Mouse (Mus musculus): ENCODE results near the gene Atf6. TPM values are rescaled to one million over a fixed set of nuclear protein-coding genes. Genes with fewer than 3 reads are reported as not detected.

The Atf6 gene
- polyA plus RNA-seq, 1 experiment from 2014 or later = 10.1 TPM

DNA sequence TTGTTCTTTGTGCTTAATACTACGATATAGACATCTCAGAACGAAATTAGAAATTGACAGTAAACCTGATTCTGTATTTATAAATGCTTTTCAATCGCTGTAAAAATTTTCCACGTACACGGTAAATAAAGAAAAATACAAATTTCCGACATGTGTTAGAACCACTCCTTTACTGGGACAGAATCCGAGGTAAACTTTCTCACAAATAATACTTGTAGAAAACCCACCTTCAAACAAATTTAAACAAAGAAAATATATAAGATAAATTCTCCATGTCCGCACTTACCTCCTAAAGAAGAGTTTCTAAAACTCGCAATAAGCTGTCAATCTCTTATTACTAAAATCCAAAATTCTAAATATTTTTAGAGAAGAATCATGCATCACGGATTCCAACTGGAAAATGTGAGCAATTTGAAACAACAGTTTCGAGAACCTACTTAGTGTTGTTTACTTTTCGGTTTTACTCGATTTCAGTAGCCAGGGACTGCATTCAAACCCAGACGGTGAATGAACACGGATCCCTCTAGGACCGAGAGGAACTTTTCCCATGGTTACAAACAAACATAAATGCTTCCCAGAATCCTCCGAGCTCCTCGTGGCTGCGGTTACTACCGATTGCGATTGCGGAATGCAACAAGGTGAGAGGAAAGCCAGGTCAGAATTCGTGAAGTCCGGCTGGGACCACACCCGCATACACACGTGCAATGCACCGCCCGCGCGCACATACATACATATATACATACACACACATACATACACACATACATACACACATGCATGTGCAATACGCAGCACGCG lies 735 bp upstream of the Atf6 start:
- peak overlapping the region; percentile 64 for H3K27ac ChIP-seq (ENCODE audit: low read length)

DNA sequence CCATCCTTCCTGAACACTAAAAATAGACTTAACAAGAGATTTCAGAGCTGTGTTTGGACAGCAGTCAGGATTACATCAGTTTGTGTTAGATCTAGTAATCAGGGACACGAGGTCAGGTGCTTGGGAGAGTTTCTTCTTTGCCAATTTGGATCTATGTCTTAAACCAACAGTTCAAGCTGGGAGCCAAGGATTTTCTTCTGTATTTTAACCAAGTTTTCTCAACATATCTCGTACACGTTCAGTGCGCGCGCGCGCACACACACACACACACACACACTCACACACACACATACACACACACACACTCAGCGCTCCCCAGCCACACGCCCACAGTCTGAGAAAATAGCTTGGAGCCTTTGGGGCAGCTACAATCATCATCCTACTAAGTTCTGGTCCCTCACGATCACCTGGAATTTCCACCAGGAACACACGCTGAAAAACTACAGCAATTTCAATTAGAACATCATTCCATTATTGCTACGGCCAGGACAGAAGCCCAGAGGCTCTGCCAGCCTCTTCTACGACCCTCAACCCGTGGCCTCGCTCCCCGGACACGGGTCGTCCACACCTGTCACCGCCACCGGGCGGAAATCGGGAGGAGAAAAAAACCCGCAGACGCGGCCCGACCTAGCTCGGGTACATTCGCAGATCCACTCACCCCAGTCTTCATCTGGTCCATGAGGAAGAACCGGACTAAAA lies 430 bp downstream of the Atf6 start:
- Histone ChIP-seq H3K36me3 (ENCODE audit: control insufficient read depth, insufficient read depth) (0 out of 2 replicates have a peak, but pooled peaks cover 2% of the 10 kb centered on the region), H3K27ac (ENCODE audit: low read length) (peak overlapping the region; percentile 64), H3K9ac (ENCODE audit: low read length) (peak overlapping the region; percentile 86), H3K4me2 (ENCODE audit: low read depth, low read length) (peak overlapping the region; percentile 76), H3K9me3 (replicated peaks; ENCODE audit: control insufficient read depth, low read length) (no peaks in the 10 kb centered on the region), H3K4me1 (ENCODE audit: control insufficient read depth, insufficient read depth, low read length) (peaks cover 19% of the 10 kb centered on the region), H3K4me3 (ENCODE audit: low read length) (peak overlapping the region; percentile 82), H3K27me3 (ENCODE audit: control insufficient read depth, insufficient read depth, low read length) (no peaks in the 10 kb centered on the region)
- under 1% methylated on average over 30 of the region's 30 CpGs for WGBS
- ATAC-seq (replicated peaks; ENCODE audit: extremely low read depth, insufficient read depth, low FRiP score) = peak; percentile 29; the same call in 1 of the 2 replicates

More for the DNA sequence above, 735 bp upstream of the Atf6 start:
- no peaks in the 10 kb centered on the region for H3K27me3 ChIP-seq (ENCODE audit: control insufficient read depth, insufficient read depth, low read length)
- ATAC-seq (replicated peaks; ENCODE audit: extremely low read depth, insufficient read depth, low FRiP score) = peak; percentile 81
- H3K9me3 ChIP-seq (replicated peaks; ENCODE audit: control insufficient read depth, low read length) = no peaks in the 10 kb centered on the region
- H3K9ac ChIP-seq (ENCODE audit: low read length) = peak overlapping the region; percentile 86
- peaks cover 17% of the 10 kb centered on the region for H3K4me1 ChIP-seq (ENCODE audit: control insufficient read depth, insufficient read depth, low read length)
- WGBS = under 1% methylated on average over 33 of the region's 33 CpGs
- peaks cover 2% of the 10 kb centered on the region; the same call in 1 of the 2 replicates for H3K36me3 ChIP-seq (ENCODE audit: control insufficient read depth, insufficient read depth)
- H3K4me2 ChIP-seq (ENCODE audit: low read depth, low read length) = peak overlapping the region; percentile 76
- H3K4me3 ChIP-seq (ENCODE audit: low read length) = peak overlapping the region; percentile 82

DNA sequence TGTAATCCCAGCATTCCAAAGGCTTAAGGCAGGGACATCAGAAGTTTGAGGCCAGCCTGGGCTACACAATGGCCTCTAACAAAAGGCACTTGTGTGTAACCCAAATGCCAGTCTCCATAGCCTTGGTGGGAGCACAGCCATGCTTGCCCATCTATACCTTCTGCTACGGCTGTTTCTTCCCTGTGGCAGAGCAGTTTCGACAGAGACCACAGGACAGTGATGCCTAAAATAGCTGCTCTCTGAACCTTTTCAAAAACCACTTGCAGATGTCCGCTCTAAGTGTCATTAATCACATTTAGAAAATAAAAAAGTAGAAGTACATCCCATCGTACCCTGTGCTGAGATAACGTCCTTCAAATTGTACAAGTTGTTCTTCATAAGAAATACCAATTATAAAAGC lies 2.2 kb downstream of the Atf6 start:
- H3K4me2 ChIP-seq (ENCODE audit: low read depth, low read length) = peak overlapping the region; percentile 12; the same call in 1 of the 2 replicates

DNA sequence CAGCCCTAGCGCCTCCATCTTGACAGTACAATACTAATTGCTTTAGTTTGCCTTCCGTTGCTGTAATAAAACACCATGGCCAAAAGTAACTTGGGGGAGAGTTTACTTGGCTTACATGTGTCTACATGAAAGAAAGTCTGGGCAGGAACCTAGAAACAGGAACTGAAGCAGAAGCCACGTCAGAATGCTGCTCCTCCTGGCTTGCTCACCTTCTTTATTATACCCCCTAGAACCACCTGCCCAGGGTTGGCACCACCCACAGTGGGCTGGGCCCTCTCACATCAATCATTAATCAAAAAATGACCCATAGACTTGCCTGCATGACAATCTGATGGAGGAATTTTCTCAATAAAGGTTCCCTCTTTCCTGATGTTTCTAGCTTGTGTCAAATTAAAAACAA lies 2.8 kb downstream of the Atf6 start:
- no peak for ATAC-seq (replicated peaks; ENCODE audit: extremely low read depth, insufficient read depth, low FRiP score)
- H3K4me2 ChIP-seq (ENCODE audit: low read depth, low read length) = no peak overlapping the region
- no peak overlapping the region for H3K9ac ChIP-seq (ENCODE audit: low read length)
- no peak overlapping the region for H3K4me3 ChIP-seq (ENCODE audit: low read length)
- H3K36me3 ChIP-seq (ENCODE audit: control insufficient read depth, insufficient read depth) = no peaks in the 10 kb centered on the region
- H3K4me1 ChIP-seq (ENCODE audit: control insufficient read depth, insufficient read depth, low read length) = peaks cover 23% of the 10 kb centered on the region
- H3K9me3 ChIP-seq (replicated peaks; ENCODE audit: control insufficient read depth, low read length) = no peaks in the 10 kb centered on the region
- WGBS = 83% methylated on average over 3 of the region's 3 CpGs
- no peak overlapping the region for H3K27ac ChIP-seq (ENCODE audit: low read length)
- H3K27me3 ChIP-seq (ENCODE audit: control insufficient read depth, insufficient read depth, low read length) = no peaks in the 10 kb centered on the region

More for the DNA sequence above, 2.2 kb downstream of the Atf6 start:
- H3K27me3 ChIP-seq (ENCODE audit: control insufficient read depth, insufficient read depth, low read length) = no peaks in the 10 kb centered on the region
- peaks cover 23% of the 10 kb centered on the region for H3K4me1 ChIP-seq (ENCODE audit: control insufficient read depth, insufficient read depth, low read length)
- H3K9ac ChIP-seq (ENCODE audit: low read length) = no peak overlapping the region
- WGBS = 42% methylated on average over 5 of the region's 5 CpGs
- H3K27ac ChIP-seq (ENCODE audit: low read length) = peak overlapping the region; percentile 8; the same call in 1 of the 2 replicates
- ATAC-seq (replicated peaks; ENCODE audit: extremely low read depth, insufficient read depth, low FRiP score) = no peak
- H3K9me3 ChIP-seq (replicated peaks; ENCODE audit: control insufficient read depth, low read length) = no peaks in the 10 kb centered on the region
- no peak overlapping the region for H3K4me3 ChIP-seq (ENCODE audit: low read length)
- H3K36me3 ChIP-seq (ENCODE audit: control insufficient read depth, insufficient read depth) = no peaks in the 10 kb centered on the region

DNA sequence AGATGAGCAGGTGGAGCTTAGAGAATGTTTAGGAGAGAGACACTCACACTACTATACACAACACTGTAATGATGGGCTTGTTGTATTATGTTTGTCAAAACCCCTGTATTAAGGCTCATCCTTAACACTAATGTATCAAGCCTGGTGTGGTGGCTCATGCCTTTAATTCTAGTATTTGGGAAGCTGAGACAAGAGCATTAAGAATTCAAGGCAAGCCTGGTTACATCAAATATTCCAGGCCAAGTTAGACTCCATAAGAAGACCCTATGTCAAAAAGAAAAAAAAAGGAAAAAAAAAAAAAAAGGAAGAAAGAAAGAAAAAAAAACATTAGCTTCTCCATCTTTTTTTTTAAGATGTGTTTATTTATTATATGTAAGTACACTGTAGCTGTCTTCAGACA lies 3.3 kb downstream of the Atf6 start:
- H3K9ac ChIP-seq (ENCODE audit: low read length) = no peak overlapping the region
- no peak overlapping the region for H3K4me2 ChIP-seq (ENCODE audit: low read depth, low read length)
- no peaks in the 10 kb centered on the region for H3K36me3 ChIP-seq (ENCODE audit: control insufficient read depth, insufficient read depth)
- ATAC-seq (replicated peaks; ENCODE audit: extremely low read depth, insufficient read depth, low FRiP score) = no peak
- H3K4me3 ChIP-seq (ENCODE audit: low read length) = no peak overlapping the region
- no peaks in the 10 kb centered on the region for H3K27me3 ChIP-seq (ENCODE audit: control insufficient read depth, insufficient read depth, low read length)
- H3K27ac ChIP-seq (ENCODE audit: low read length) = no peak overlapping the region
- H3K4me1 ChIP-seq (ENCODE audit: control insufficient read depth, insufficient read depth, low read length) = peaks cover 23% of the 10 kb centered on the region
- no peaks in the 10 kb centered on the region for H3K9me3 ChIP-seq (replicated peaks; ENCODE audit: control insufficient read depth, low read length)

DNA sequence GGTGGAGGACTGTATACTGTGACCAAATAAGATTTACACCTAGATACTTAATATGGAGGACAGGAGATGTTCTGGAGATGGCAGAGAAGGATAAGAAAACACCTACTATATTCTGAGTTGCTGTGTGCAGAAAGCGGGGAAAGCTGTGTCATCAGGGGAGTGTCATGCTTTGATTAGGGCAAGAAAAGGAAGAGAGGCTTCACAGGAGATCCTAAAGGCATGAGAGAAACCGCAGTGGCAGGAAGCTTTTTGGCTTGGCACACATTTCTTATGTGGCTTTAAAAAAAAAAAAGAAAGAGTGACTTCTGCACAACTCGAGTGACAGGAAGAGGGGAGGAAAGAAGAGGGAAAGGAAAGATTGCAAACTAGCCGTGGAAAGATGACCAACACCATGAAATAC lies 4.5 kb downstream of the Atf6 start:
- no peaks in the 10 kb centered on the region for H3K36me3 ChIP-seq (ENCODE audit: control insufficient read depth, insufficient read depth)
- peaks cover 21% of the 10 kb centered on the region for H3K4me1 ChIP-seq (ENCODE audit: control insufficient read depth, insufficient read depth, low read length)
- peak overlapping the region; percentile 9; the same call in 1 of the 2 replicates for H3K27ac ChIP-seq (ENCODE audit: low read length)
- ATAC-seq (replicated peaks; ENCODE audit: extremely low read depth, insufficient read depth, low FRiP score) = no peak
- H3K9ac ChIP-seq (ENCODE audit: low read length) = no peak overlapping the region
- H3K4me3 ChIP-seq (ENCODE audit: low read length) = no peak overlapping the region
- no peak overlapping the region for H3K4me2 ChIP-seq (ENCODE audit: low read depth, low read length)
- no peaks in the 10 kb centered on the region for H3K27me3 ChIP-seq (ENCODE audit: control insufficient read depth, insufficient read depth, low read length)
- 39% methylated on average over 4 of the region's 4 CpGs for WGBS
- H3K9me3 ChIP-seq (replicated peaks; ENCODE audit: control insufficient read depth, low read length) = no peaks in the 10 kb centered on the region

DNA sequence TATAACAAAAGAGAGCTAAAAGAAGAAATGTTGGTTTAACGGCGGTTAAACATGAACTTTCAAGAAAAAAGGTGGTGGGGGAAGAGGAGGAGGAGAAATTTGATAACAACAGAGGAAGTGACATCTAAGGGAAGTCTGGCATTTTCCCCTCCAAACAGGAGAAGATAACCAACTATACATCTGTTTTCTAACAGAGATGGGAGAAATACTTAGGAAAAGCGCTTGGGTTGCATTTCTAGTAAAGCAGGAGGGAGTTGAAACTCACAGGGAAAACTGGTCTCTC lies 5.2 kb downstream of the Atf6 start:
- no peak for ATAC-seq (replicated peaks; ENCODE audit: extremely low read depth, insufficient read depth, low FRiP score)
- Histone ChIP-seq H3K4me1 (ENCODE audit: control insufficient read depth, insufficient read depth, low read length) (peaks cover 21% of the 10 kb centered on the region), H3K4me3 (ENCODE audit: low read length) (no peak overlapping the region), H3K36me3 (ENCODE audit: control insufficient read depth, insufficient read depth) (no peaks in the 10 kb centered on the region), H3K27me3 (ENCODE audit: control insufficient read depth, insufficient read depth, low read length) (no peaks in the 10 kb centered on the region), H3K27ac (ENCODE audit: low read length) (no peak overlapping the region), H3K9me3 (replicated peaks; ENCODE audit: control insufficient read depth, low read length) (no peaks in the 10 kb centered on the region), H3K4me2 (ENCODE audit: low read depth, low read length) (no peak overlapping the region), H3K9ac (ENCODE audit: low read length) (no peak overlapping the region)
- 49% methylated on average over 3 of the region's 3 CpGs for WGBS

DNA sequence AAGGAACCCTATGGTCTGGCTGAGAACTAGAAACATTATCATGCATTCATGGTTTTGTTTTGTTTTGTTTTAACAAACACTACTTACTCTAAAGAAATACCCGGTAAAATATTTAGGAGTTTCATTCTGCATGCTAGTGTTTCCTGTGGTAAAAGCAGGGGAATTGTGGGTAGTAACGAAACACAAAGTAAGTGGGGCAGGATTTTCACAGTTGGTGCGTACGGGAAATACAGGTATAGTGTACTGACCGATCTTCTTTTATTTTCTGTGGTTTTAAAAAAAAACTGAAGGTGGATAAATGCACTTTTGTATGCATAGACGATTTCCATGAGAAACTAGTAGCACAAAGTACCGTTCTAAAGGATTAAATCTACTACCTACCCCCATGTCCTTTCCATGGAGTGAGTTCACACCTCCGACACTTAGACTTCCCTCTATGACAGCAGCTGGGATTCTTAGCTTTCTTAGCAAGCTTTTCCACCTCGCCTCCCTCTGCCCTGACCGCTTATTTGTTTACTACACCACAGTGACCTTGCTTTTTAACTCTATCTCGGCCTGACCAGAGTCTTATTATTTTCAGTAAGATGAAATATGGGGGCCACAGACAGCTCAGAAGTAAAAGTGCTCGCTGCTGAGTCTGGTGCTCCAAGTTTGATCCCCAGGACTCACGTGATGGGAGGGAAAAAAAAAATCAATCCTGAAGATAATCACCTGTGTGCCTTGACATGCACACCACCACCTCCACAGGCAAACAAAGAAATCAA lies 5.7 kb downstream of the Atf6 start:
- Histone ChIP-seq H3K9me3 (replicated peaks; ENCODE audit: control insufficient read depth, low read length) (no peaks in the 10 kb centered on the region), H3K27ac (ENCODE audit: low read length) (no peak overlapping the region), H3K27me3 (ENCODE audit: control insufficient read depth, insufficient read depth, low read length) (no peaks in the 10 kb centered on the region), H3K4me2 (ENCODE audit: low read depth, low read length) (no peak overlapping the region), H3K4me3 (ENCODE audit: low read length) (no peak overlapping the region), H3K36me3 (ENCODE audit: control insufficient read depth, insufficient read depth) (no peaks in the 10 kb centered on the region), H3K9ac (ENCODE audit: low read length) (no peak overlapping the region), H3K4me1 (ENCODE audit: control insufficient read depth, insufficient read depth, low read length) (peaks cover 19% of the 10 kb centered on the region)
- no peak for ATAC-seq (replicated peaks; ENCODE audit: extremely low read depth, insufficient read depth, low FRiP score)
- 70% methylated on average over 13 of the region's 13 CpGs for WGBS

DNA sequence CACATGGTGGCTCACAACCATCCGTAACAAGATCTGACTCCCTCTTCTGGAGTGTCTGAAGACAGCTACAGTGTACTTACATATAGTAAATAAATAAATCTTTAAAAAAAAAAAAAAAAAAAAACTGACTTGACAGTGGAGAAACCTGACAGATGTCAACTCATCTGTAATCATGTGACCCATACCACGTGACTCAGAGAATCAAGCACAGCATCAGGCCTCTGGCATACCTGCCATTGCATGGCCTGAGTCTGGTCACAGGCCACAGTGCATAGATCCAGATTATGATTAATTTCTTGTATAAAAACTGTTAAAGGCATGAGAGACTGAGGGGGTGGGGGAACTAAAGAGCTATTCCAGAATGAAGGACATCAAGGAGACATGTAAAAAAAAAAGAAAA lies 8.7 kb downstream of the Atf6 start:
- H3K4me3 ChIP-seq (ENCODE audit: low read length) = no peak overlapping the region
- no peaks in the 10 kb centered on the region for H3K27me3 ChIP-seq (ENCODE audit: control insufficient read depth, insufficient read depth, low read length)
- no peak overlapping the region for H3K4me2 ChIP-seq (ENCODE audit: low read depth, low read length)
- no peak overlapping the region for H3K9ac ChIP-seq (ENCODE audit: low read length)
- H3K36me3 ChIP-seq (ENCODE audit: control insufficient read depth, insufficient read depth) = no peaks in the 10 kb centered on the region
- ATAC-seq (replicated peaks; ENCODE audit: extremely low read depth, insufficient read depth, low FRiP score) = no peak
- WGBS = 80% methylated on average over 2 of the region's 2 CpGs
- peaks cover 6% of the 10 kb centered on the region for H3K4me1 ChIP-seq (ENCODE audit: control insufficient read depth, insufficient read depth, low read length)
- no peak overlapping the region for H3K27ac ChIP-seq (ENCODE audit: low read length)
- H3K9me3 ChIP-seq (replicated peaks; ENCODE audit: control insufficient read depth, low read length) = no peaks in the 10 kb centered on the region

Data from heart, embryonic 16.5 days (tissue).